Mouse (Mus musculus) C2C12 (cell line): ENCODE measurements around the gene Fkbp7.

Experiments used
- CEBPB ChIP-seq: IDR thresholded peaks from one replicate; pipeline ENCODE4 v1.6.1; 2011; ENCODE audit warnings: low read depth, mild to moderate bottlenecking, control low read depth, moderate library complexity
- CTCF ChIP-seq: IDR thresholded peaks from one replicate; pipeline ENCODE4 v1.5.1; 2011; ENCODE audit not compliant: control insufficient read depth, insufficient read depth, insufficient read length
- FOSL1 ChIP-seq: IDR thresholded peaks from one replicate; pipeline ENCODE4 v1.8.0; 2011; ENCODE audit warnings: mild to moderate bottlenecking, low read length; ENCODE audit not compliant: poor library complexity, insufficient read depth, severe bottlenecking
- MAX ChIP-seq: IDR thresholded peaks from one replicate; pipeline ENCODE4 v1.6.1; 2011; ENCODE audit warnings: mild to moderate bottlenecking, control low read depth

- TF ChIP-seq CEBPB (no peak), FOSL1 (no peak), CTCF (no peak), MAX (no peak)
Observed at GRCm38 (mm10) chr2:76687608-76688007, 14.7 kb upstream of the Fkbp7 start.
